Mouse (Mus musculus): ENCODE data around the gene Abcb1b. TPM values are rescaled to one million over a fixed set of nuclear protein-coding genes. Genes with fewer than 3 reads are reported as not detected.

The Abcb1b gene
- 1.0 and 1.6 TPM in 2 replicates for polyA plus RNA-seq (2014; fragmentation: Nextera tagmentation; extraction: Ambion mirVana)

- no peak within 1 kb of the TSS for H3K27ac ChIP-seq (ENCODE audit: low read depth)
- peak within 1 kb of the TSS; percentile 51 for H3K4me3 ChIP-seq (ENCODE audit: low read depth, low read length)
- 0 out of 2 replicates have a peak, but pooled peaks cover 5% of the 10 kb centered on the region for H3K27me3 ChIP-seq (replicated peaks; ENCODE audit: control insufficient read depth, insufficient read depth, low read length)
- H3K9me3 ChIP-seq (ENCODE audit: control insufficient read depth, low read length): no peaks in the 10 kb centered on the region
- H3K36me3 ChIP-seq (ENCODE audit: control insufficient read depth, insufficient read depth, low read length): no peaks in the 10 kb centered on the region
- H3K9ac ChIP-seq (ENCODE audit: low read length): peak within 1 kb of the TSS; percentile 47
- WGBS: under 1% methylated on average over 48 of the region's 48 CpGs
- peak; percentile 76 for DNase-seq (ENCODE audit: low spot score)
- no peaks in the 10 kb centered on the region; the same call in 1 of the 2 replicates for H3K4me1 ChIP-seq (replicated peaks; ENCODE audit: control insufficient read depth, insufficient read depth, low read length)
- peak within 1 kb of the TSS; percentile 99 for H3K4me2 ChIP-seq (ENCODE audit: low read length)
- ATAC-seq (replicated peaks; ENCODE audit: low FRiP score, low TSS enrichment, low read depth): peak; percentile 84
Observed at GRCm38 (mm10) chr5:8797987-8798751, at the start of gene Abcb1b. TSS of gene Abcb1b (plus strand) at chr5:8798147.

- Histone ChIP-seq H3K4me3 (ENCODE audit: low read depth, low read length) (no peak overlapping the region), H3K9me3 (ENCODE audit: control insufficient read depth, low read length) (no peaks in the 10 kb centered on the region), H3K27me3 (replicated peaks; ENCODE audit: control insufficient read depth, insufficient read depth, low read length) (no peaks in the 10 kb centered on the region), H3K4me1 (replicated peaks; ENCODE audit: control insufficient read depth, insufficient read depth, low read length) (no peaks in the 10 kb centered on the region), H3K4me2 (ENCODE audit: low read length) (no peak overlapping the region), H3K27ac (ENCODE audit: low read depth) (no peak overlapping the region), H3K9ac (ENCODE audit: low read length) (no peak overlapping the region), H3K36me3 (ENCODE audit: control insufficient read depth, insufficient read depth, low read length) (no peaks in the 10 kb centered on the region)
- 56% methylated on average over 3 of the region's 3 CpGs for WGBS
- ATAC-seq (replicated peaks; ENCODE audit: low FRiP score, low TSS enrichment, low read depth): no peak
- DNase-seq (ENCODE audit: low spot score): no peak
Observed at GRCm38 (mm10) chr5:8772866-8773265, 25.1 kb upstream of the Abcb1b start.

- H3K4me1 ChIP-seq (replicated peaks; ENCODE audit: control insufficient read depth, insufficient read depth, low read length): no peaks in the 10 kb centered on the region
- no peaks in the 10 kb centered on the region for H3K9me3 ChIP-seq (ENCODE audit: control insufficient read depth, low read length)
- DNase-seq (ENCODE audit: low spot score) (no peak), ATAC-seq (replicated peaks; ENCODE audit: low FRiP score, low TSS enrichment, low read depth) (no peak)
- H3K36me3 ChIP-seq (ENCODE audit: control insufficient read depth, insufficient read depth, low read length): no peaks in the 10 kb centered on the region
- H3K9ac ChIP-seq (ENCODE audit: low read length): no peak overlapping the region
- WGBS: 87% methylated on average over 2 of the region's 2 CpGs
- H3K4me3 ChIP-seq (ENCODE audit: low read depth, low read length): no peak overlapping the region
- no peak overlapping the region for H3K4me2 ChIP-seq (ENCODE audit: low read length)
- H3K27me3 ChIP-seq (replicated peaks; ENCODE audit: control insufficient read depth, insufficient read depth, low read length): no peaks in the 10 kb centered on the region
- H3K27ac ChIP-seq (ENCODE audit: low read depth): no peak overlapping the region
Observed at GRCm38 (mm10) chr5:8778311-8778710, 19.6 kb upstream of the Abcb1b start.

GRCm38 (mm10) chr5:8778751-8779150 lies 19.2 kb upstream of the Abcb1b start:
- H3K4me1 ChIP-seq (replicated peaks; ENCODE audit: control insufficient read depth, insufficient read depth, low read length): no peaks in the 10 kb centered on the region
- ATAC-seq (replicated peaks; ENCODE audit: low FRiP score, low TSS enrichment, low read depth) (no peak), DNase-seq (ENCODE audit: low spot score) (no peak)
- H3K4me2 ChIP-seq (ENCODE audit: low read length): no peak overlapping the region
- 81% methylated on average over 2 of the region's 2 CpGs for WGBS
- no peaks in the 10 kb centered on the region for H3K36me3 ChIP-seq (ENCODE audit: control insufficient read depth, insufficient read depth, low read length)
- H3K9me3 ChIP-seq (ENCODE audit: control insufficient read depth, low read length): no peaks in the 10 kb centered on the region
- no peak overlapping the region for H3K4me3 ChIP-seq (ENCODE audit: low read depth, low read length)
- H3K9ac ChIP-seq (ENCODE audit: low read length): no peak overlapping the region
- no peak overlapping the region for H3K27ac ChIP-seq (ENCODE audit: low read depth)
- no peaks in the 10 kb centered on the region for H3K27me3 ChIP-seq (replicated peaks; ENCODE audit: control insufficient read depth, insufficient read depth, low read length)

GRCm38 (mm10) chr5:8792281-8792680 lies 5.7 kb upstream of the Abcb1b start:
- Histone ChIP-seq H3K4me2 (ENCODE audit: low read length) (no peak overlapping the region), H3K4me3 (ENCODE audit: low read depth, low read length) (no peak overlapping the region), H3K36me3 (ENCODE audit: control insufficient read depth, insufficient read depth, low read length) (no peaks in the 10 kb centered on the region), H3K9ac (ENCODE audit: low read length) (no peak overlapping the region), H3K9me3 (ENCODE audit: control insufficient read depth, low read length) (no peaks in the 10 kb centered on the region), H3K27me3 (replicated peaks; ENCODE audit: control insufficient read depth, insufficient read depth, low read length) (0 out of 2 replicates have a peak, but pooled peaks cover 2% of the 10 kb centered on the region), H3K27ac (ENCODE audit: low read depth) (no peak overlapping the region), H3K4me1 (replicated peaks; ENCODE audit: control insufficient read depth, insufficient read depth, low read length) (no peaks in the 10 kb centered on the region)
- ATAC-seq (replicated peaks; ENCODE audit: low FRiP score, low TSS enrichment, low read depth): no peak
- 45% methylated on average over 4 of the region's 4 CpGs for WGBS
- DNase-seq (ENCODE audit: low spot score): no peak

- Histone ChIP-seq H3K4me3 (ENCODE audit: low read depth, low read length) (peak overlapping the region; percentile 51), H3K27ac (ENCODE audit: low read depth) (no peak overlapping the region), H3K9me3 (ENCODE audit: control insufficient read depth, low read length) (no peaks in the 10 kb centered on the region), H3K9ac (ENCODE audit: low read length) (peak overlapping the region; percentile 47), H3K4me2 (ENCODE audit: low read length) (peak overlapping the region; percentile 99), H3K36me3 (ENCODE audit: control insufficient read depth, insufficient read depth, low read length) (no peaks in the 10 kb centered on the region), H3K27me3 (replicated peaks; ENCODE audit: control insufficient read depth, insufficient read depth, low read length) (0 out of 2 replicates have a peak, but pooled peaks cover 5% of the 10 kb centered on the region), H3K4me1 (replicated peaks; ENCODE audit: control insufficient read depth, insufficient read depth, low read length) (no peaks in the 10 kb centered on the region; the same call in 1 of the 2 replicates)
- peak; percentile 58 for DNase-seq (ENCODE audit: low spot score)
- 25% methylated on average over 10 of the region's 10 CpGs for WGBS
- no peak for ATAC-seq (replicated peaks; ENCODE audit: low FRiP score, low TSS enrichment, low read depth)
Observed at GRCm38 (mm10) chr5:8798752-8799115, 787 bp downstream of the Abcb1b start.

- Histone ChIP-seq H3K4me1 (replicated peaks; ENCODE audit: control insufficient read depth, insufficient read depth, low read length) (no peaks in the 10 kb centered on the region), H3K27ac (ENCODE audit: low read depth) (no peak overlapping the region), H3K9me3 (ENCODE audit: control insufficient read depth, low read length) (no peaks in the 10 kb centered on the region), H3K36me3 (ENCODE audit: control insufficient read depth, insufficient read depth, low read length) (no peaks in the 10 kb centered on the region), H3K4me3 (ENCODE audit: low read depth, low read length) (no peak overlapping the region), H3K27me3 (replicated peaks; ENCODE audit: control insufficient read depth, insufficient read depth, low read length) (no peaks in the 10 kb centered on the region), H3K9ac (ENCODE audit: low read length) (no peak overlapping the region), H3K4me2 (ENCODE audit: low read length) (no peak overlapping the region)
- no peak for ATAC-seq (replicated peaks; ENCODE audit: low FRiP score, low TSS enrichment, low read depth)
- DNase-seq (ENCODE audit: low spot score): no peak
- WGBS: 85% methylated on average over 5 of the region's 5 CpGs
Observed at GRCm38 (mm10) chr5:8805742-8806141, 7.8 kb downstream of the Abcb1b start.

GRCm38 (mm10) chr5:8807137-8808004 lies 9.4 kb downstream of the Abcb1b start:
- Histone ChIP-seq H3K9ac (ENCODE audit: low read length) (no peak overlapping the region), H3K36me3 (ENCODE audit: control insufficient read depth, insufficient read depth, low read length) (no peaks in the 10 kb centered on the region), H3K4me3 (ENCODE audit: low read depth, low read length) (no peak overlapping the region), H3K27ac (ENCODE audit: low read depth) (no peak overlapping the region), H3K27me3 (replicated peaks; ENCODE audit: control insufficient read depth, insufficient read depth, low read length) (no peaks in the 10 kb centered on the region), H3K4me2 (ENCODE audit: low read length) (no peak overlapping the region), H3K9me3 (ENCODE audit: control insufficient read depth, low read length) (no peaks in the 10 kb centered on the region), H3K4me1 (replicated peaks; ENCODE audit: control insufficient read depth, insufficient read depth, low read length) (no peaks in the 10 kb centered on the region)
- 71% methylated on average over 9 of the region's 9 CpGs for WGBS
- DNase-seq (ENCODE audit: low spot score) (no peak), ATAC-seq (replicated peaks; ENCODE audit: low FRiP score, low TSS enrichment, low read depth) (no peak)
